Mouse (Mus musculus) ovary, adult 2 months (tissue): ENCODE data around the gene Mpeg1. TPM values are rescaled to one million over a fixed set of nuclear protein-coding genes. Genes with fewer than 3 reads are reported as not detected.

Experiments
- polyA plus RNA-seq: library from polyadenylated mRNA; depleted of rRNA; stranded (reverse); fragments of >200 nt; gene quantifications from 2 replicates; pipeline ENCODE4 v1.2.3, GENCODE M21; 2012; rRNA removed

Gene Mpeg1
- 5.6 and 7.0 TPM in 2 replicates for polyA plus RNA-seq

GRCm38 (mm10) chr19:12460282-12461249 lies at the start of gene Mpeg1:
TSS of gene Mpeg1 (plus strand) at chr19:12460779.

GRCm38 (mm10) chr19:12417361-12417760 lies 43.2 kb upstream of the Mpeg1 start, which contains the start of gene Olfr1441:
TSS of gene Olfr1441 (plus strand) at chr19:12417433.

GRCm38 (mm10) chr19:12427605-12428004 lies 33.0 kb upstream of the Mpeg1 start, which contains the start of gene Pfpl:
TSS of gene Pfpl (plus strand) at chr19:12427905.

DNA sequence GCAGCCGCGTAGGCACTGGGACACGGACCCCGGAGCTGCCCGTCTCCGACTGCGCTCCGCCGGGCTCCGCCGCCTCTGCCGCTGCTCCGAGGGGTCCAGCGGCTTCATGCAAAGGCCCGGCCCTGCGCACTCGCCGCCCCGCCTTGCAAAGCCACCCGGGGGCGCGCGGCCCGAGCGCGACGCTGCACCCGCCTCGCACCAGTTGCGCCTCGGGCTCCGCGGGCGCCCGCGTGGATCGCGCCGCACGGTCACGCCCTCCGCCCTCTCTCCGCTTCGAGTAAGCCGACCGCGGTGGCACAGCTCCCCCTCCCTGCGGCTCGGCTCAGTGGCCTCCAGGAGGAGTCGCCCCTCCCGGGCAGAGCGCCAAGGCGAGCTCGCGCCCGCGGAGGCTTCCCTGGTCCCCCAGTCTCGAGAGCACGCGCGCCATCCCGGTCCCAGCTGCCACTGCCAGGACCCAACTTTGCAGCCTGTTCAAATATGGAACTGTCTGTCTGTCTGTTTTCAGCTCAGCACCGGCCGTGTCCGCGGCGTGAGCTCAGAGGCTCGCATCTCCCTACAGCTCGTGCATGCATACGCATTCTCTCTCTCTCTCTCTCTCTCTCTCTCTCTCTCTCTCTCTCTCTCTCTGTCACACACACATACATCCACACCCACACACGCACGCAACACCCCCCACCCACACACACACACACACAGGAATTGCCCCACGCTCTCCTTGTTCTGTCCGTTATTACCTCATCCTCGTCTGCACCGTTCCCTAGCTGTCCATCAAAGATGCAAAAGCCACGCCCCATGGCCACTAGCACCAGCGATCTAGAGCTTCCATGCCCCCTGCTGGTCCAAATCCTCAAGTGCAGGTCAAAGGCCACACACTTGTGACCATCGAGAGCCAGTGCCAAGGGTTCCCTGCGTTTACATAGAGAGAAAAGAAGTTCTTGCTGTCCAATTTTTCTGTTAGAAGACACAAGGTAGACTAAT lies 41.1 kb downstream of the Mpeg1 start, which contains the start of gene Dtx4:
Gene Dtx4, minus strand, starts transcription at position 85 of the 978 bp plus-strand sequence.

Other genes starting within 250 kb of the Mpeg1 start
- not detected in 2 replicates for gene Olfr1432, start 228.2 kb upstream of the Mpeg1 start, polyA plus RNA-seq
- gene Olfr262, start 219.1 kb upstream of the Mpeg1 start, polyA plus RNA-seq: not detected in 2 replicates
- not detected in 2 replicates for gene Olfr235, start 199.7 kb upstream of the Mpeg1 start, polyA plus RNA-seq
- gene Olfr1434, start 180.9 kb upstream of the Mpeg1 start, polyA plus RNA-seq: not detected in 2 replicates
- gene Olfr1436, start 161.6 kb upstream of the Mpeg1 start, polyA plus RNA-seq: not detected in 2 replicates
- not detected in 2 replicates for gene Olfr1437, start 135.7 kb upstream of the Mpeg1 start, polyA plus RNA-seq
- not detected in 2 replicates for gene Olfr1438-ps1, start 124.9 kb upstream of the Mpeg1 start, polyA plus RNA-seq
- gene Olfr1440, start 73.5 kb upstream of the Mpeg1 start, polyA plus RNA-seq: not detected in 2 replicates
- not detected in 2 replicates for gene Olfr1441, start 43.3 kb upstream of the Mpeg1 start, polyA plus RNA-seq
- gene Pfpl, start 32.9 kb upstream of the Mpeg1 start, polyA plus RNA-seq: not detected in 2 replicates
- 32.4 and 37.7 TPM in 2 replicates for gene Dtx4, start 40.7 kb downstream of the Mpeg1 start, polyA plus RNA-seq
- 0.42 and 0.52 TPM in 2 replicates for gene Fam111a, start 85.0 kb downstream of the Mpeg1 start, polyA plus RNA-seq
- 0.09 TPM in 1 of 2 replicates, not detected in the other for gene Gm4952, start 139.2 kb downstream of the Mpeg1 start, polyA plus RNA-seq
- gene Glyat, start 172.5 kb downstream of the Mpeg1 start, polyA plus RNA-seq: not detected in 2 replicates
- gene Olfr1442, start 209.7 kb downstream of the Mpeg1 start, polyA plus RNA-seq: not detected in 2 replicates
- not detected in 2 replicates for gene Olfr1443, start 217.3 kb downstream of the Mpeg1 start, polyA plus RNA-seq
- not detected in 2 replicates for gene Keg1, start 235.0 kb downstream of the Mpeg1 start, polyA plus RNA-seq